Mouse (Mus musculus) heart, adult 2 months (tissue): ENCODE results near the gene Rora.

Experiments used
- CTCF ChIP-seq: fragments of 200-600 bp; IDR thresholded peaks from 2 replicates; pipeline ENCODE4 v1.8.1; 2022; ENCODE audit warnings: antibody characterized with exemption, mild to moderate bottlenecking, moderate library complexity
- POLR2A ChIP-seq: fragments of 200-500 bp; IDR thresholded peaks from 2 replicates; pipeline ENCODE4 v1.6.1; 2011; ENCODE audit warnings: mild to moderate bottlenecking, low read depth, low read length, control low read depth; ENCODE audit not compliant: insufficient read depth

- TF ChIP-seq POLR2A (no peak), CTCF (no peak)
Observed at GRCm38 (mm10) chr9:69250326-69250725, 596.7 kb downstream of the Rora start.
